Mouse (Mus musculus) CH12.LX (cell line): ENCODE data around the gene Tmbim6. TPM values are rescaled to one million over a fixed set of nuclear protein-coding genes. Genes with fewer than 3 reads are reported as not detected.
A peak's percentile ranks its signal among the peaks of the same experiment; 100 is the strongest.

Source experiments
- DNase-seq: peaks from one replicate; pipeline ENCODE4 v3.0.0-alpha.2; 2013; ENCODE audit errors: extremely low read depth
- H3K27ac ChIP-seq: 2 replicates; pipeline ENCODE4 v1.5.1; 2012; ENCODE audit warnings: low read depth, mild to moderate bottlenecking, control low read depth, moderate library complexity; ENCODE audit not compliant: insufficient read depth
- H3K27me3 ChIP-seq: replicated peaks from 2 replicates; pipeline ENCODE3; 2012; ENCODE audit warnings: inconsistent platforms
- H3K36me3 ChIP-seq, 2 experiments: replicated peaks in 1 of 2; 2 replicates each; pipeline versions ENCODE3 to v1.6.1; 2012; ENCODE audit warnings: inconsistent platforms in 1 of 2, low read length in 1 of 2, mild to moderate bottlenecking in 1 of 2, mixed read lengths in 1 of 2, moderate library complexity in 1 of 2; ENCODE audit not compliant: control insufficient read depth in 1 of 2, insufficient read depth in 1 of 2
- H3K4me1 ChIP-seq, 2 experiments: 2 replicates each; pipeline ENCODE4 v1.6.1; 2012; ENCODE audit warnings: inconsistent platforms in 1 of 2, moderate library complexity in 1 of 2; ENCODE audit not compliant: insufficient read depth in 2 of 2, control insufficient read depth in 1 of 2
- H3K4me2 ChIP-seq: 2 replicates; pipeline ENCODE4 v1.6.1; 2012; ENCODE audit warnings: low read depth, mild to moderate bottlenecking, control low read depth; ENCODE audit not compliant: poor library complexity, insufficient read depth, severe bottlenecking
- H3K4me3 ChIP-seq, 3 experiments: fragments of 150-350 bp in 1 of 3; sonication (generic) in 1 of 3; replicated peaks in 1 of 3; 2 replicates each; pipeline versions ENCODE3 to v1.5.1; 2011 to 2012; ENCODE audit warnings: low read depth in 2 of 3, low read length in 2 of 3, mild to moderate bottlenecking in 2 of 3, moderate library complexity in 2 of 3, control low read depth in 1 of 3, improper control_type of control experiment in 1 of 3, inconsistent platforms in 1 of 3, mixed read lengths in 1 of 3; ENCODE audit not compliant: poor library complexity in 1 of 3
- H3K79me2 ChIP-seq: replicated peaks from 2 replicates; pipeline ENCODE4 v1.6.1; 2012; ENCODE audit warnings: mild to moderate bottlenecking, moderate library complexity; ENCODE audit not compliant: control insufficient read depth, poor library complexity, insufficient read depth, severe bottlenecking; ENCODE audit errors: extremely low read depth
- H3K9ac ChIP-seq: 2 replicates; pipeline ENCODE4 v1.6.1; 2012; ENCODE audit warnings: low read depth, mild to moderate bottlenecking, control low read depth, moderate library complexity; ENCODE audit not compliant: insufficient read depth
- H3K9me3 ChIP-seq: replicated peaks from 2 replicates; pipeline ENCODE3; 2012; ENCODE audit warnings: low read length, inconsistent platforms, mixed read lengths
- CHD2 ChIP-seq: IDR thresholded peaks from 2 replicates; pipeline ENCODE4 v1.6.1; 2011; ENCODE audit warnings: low read length, improper control_type of control experiment
- CTCF ChIP-seq, 2 experiments: IDR thresholded peaks in 1 of 2; conservative IDR thresholded peaks in 1 of 2; 2 replicates each; pipeline ENCODE4 v1.5.1; 2011 to 2012; ENCODE audit warnings: low read depth in 2 of 2, low read length in 2 of 2, improper control_type of control experiment in 1 of 2, inconsistent platforms in 1 of 2, mild to moderate bottlenecking in 1 of 2, moderate library complexity in 1 of 2
- E2F4 ChIP-seq: IDR thresholded peaks from 2 replicates; pipeline ENCODE4 v1.6.1; 2011; ENCODE audit warnings: low read depth, low read length, improper control_type of control experiment; ENCODE audit not compliant: insufficient replicate concordance
- ELF1 ChIP-seq: IDR thresholded peaks from 2 replicates; pipeline ENCODE4 v1.6.1; 2014; ENCODE audit warnings: low read depth, mild to moderate bottlenecking, inconsistent platforms, low read length, improper control_type of control experiment
- EP300 ChIP-seq: IDR thresholded peaks from 2 replicates; pipeline ENCODE4 v1.6.1; 2011; ENCODE audit warnings: low read length, improper control_type of control experiment
- GABPA ChIP-seq: IDR thresholded peaks from 2 replicates; pipeline ENCODE4 v1.6.1; 2012; ENCODE audit warnings: low read depth, low read length, improper control_type of control experiment, inconsistent platforms; ENCODE audit not compliant: insufficient replicate concordance
- HCFC1 ChIP-seq: IDR thresholded peaks from 2 replicates; pipeline ENCODE4 v1.6.1; 2012; ENCODE audit warnings: low read depth, mild to moderate bottlenecking, inconsistent platforms, low read length, improper control_type of control experiment
- JUN ChIP-seq: IDR thresholded peaks from 2 replicates; pipeline ENCODE4 v1.6.1; 2011; ENCODE audit warnings: low read depth, mild to moderate bottlenecking, low read length, improper control_type of control experiment, moderate library complexity; ENCODE audit not compliant: insufficient read depth
- JUND ChIP-seq: conservative IDR thresholded peaks from 2 replicates; pipeline ENCODE4 v1.6.1; 2011; ENCODE audit warnings: low read depth, low read length, improper control_type of control experiment
- KAT2A ChIP-seq: IDR thresholded peaks from 2 replicates; pipeline ENCODE4 v1.6.1; 2012; ENCODE audit warnings: low read length, improper control_type of control experiment, inconsistent platforms; ENCODE audit not compliant: insufficient replicate concordance
- MAX ChIP-seq: IDR thresholded peaks from 2 replicates; pipeline ENCODE4 v1.6.1; 2011; ENCODE audit warnings: low read length, improper control_type of control experiment
- MAZ ChIP-seq: IDR thresholded peaks from 2 replicates; pipeline ENCODE4 v1.6.1; 2012; ENCODE audit warnings: low read depth, mild to moderate bottlenecking, inconsistent platforms, low read length, improper control_type of control experiment, moderate library complexity
- MXI1 ChIP-seq: IDR thresholded peaks from 2 replicates; pipeline ENCODE4 v1.6.1; 2011; ENCODE audit warnings: mild to moderate bottlenecking, low read depth, low read length, improper control_type of control experiment
- MYC ChIP-seq: IDR thresholded peaks from 2 replicates; pipeline ENCODE4 v1.6.1; 2011; ENCODE audit warnings: low read depth, mild to moderate bottlenecking, improper control_type of control experiment, low read length
- NELFE ChIP-seq: IDR thresholded peaks from 2 replicates; pipeline ENCODE4 v1.6.1; 2011; ENCODE audit warnings: low read depth, low read length, improper control_type of control experiment
- NRF1 ChIP-seq: IDR thresholded peaks from 2 replicates; pipeline ENCODE4 v1.6.1; 2014; ENCODE audit warnings: low read depth, mild to moderate bottlenecking, inconsistent platforms, low read length, improper control_type of control experiment, moderate library complexity
- PAX5 ChIP-seq: IDR thresholded peaks from 2 replicates; pipeline ENCODE4 v1.6.1; 2012; ENCODE audit warnings: low read length, inconsistent platforms, mixed read lengths
- POLR2A ChIP-seq: IDR thresholded peaks from 2 replicates; pipeline ENCODE4 v1.6.1; 2011; ENCODE audit warnings: low read depth, mild to moderate bottlenecking, improper control_type of control experiment, low read length
- POLR2AphosphoS2 ChIP-seq: IDR thresholded peaks from 2 replicates; pipeline ENCODE4 v1.6.1; 2011; ENCODE audit warnings: low read depth, low read length, improper control_type of control experiment
- RAD21 ChIP-seq: IDR thresholded peaks from 2 replicates; pipeline ENCODE4 v1.6.1; 2011; ENCODE audit warnings: low read depth, mild to moderate bottlenecking, low read length, improper control_type of control experiment, moderate library complexity
- SIN3A ChIP-seq: IDR thresholded peaks from 2 replicates; pipeline ENCODE4 v1.6.1; 2012; ENCODE audit warnings: low read length, improper control_type of control experiment, inconsistent platforms
- SMC3 ChIP-seq: IDR thresholded peaks from 2 replicates; pipeline ENCODE4 v1.6.1; 2011; ENCODE audit warnings: low read depth, low read length, improper control_type of control experiment
- TBP ChIP-seq: conservative IDR thresholded peaks from 2 replicates; pipeline ENCODE4 v1.6.1; 2011; ENCODE audit warnings: low read depth, low read length, improper control_type of control experiment
- TCF12 ChIP-seq: IDR thresholded peaks from 2 replicates; pipeline ENCODE4 v1.6.1; 2014; ENCODE audit warnings: low read depth, mild to moderate bottlenecking, inconsistent platforms, low read length, improper control_type of control experiment
- USF1 ChIP-seq: IDR thresholded peaks from 2 replicates; pipeline ENCODE4 v1.6.1; 2014; ENCODE audit warnings: low read depth, mild to moderate bottlenecking, inconsistent platforms, low read length, improper control_type of control experiment
- ZC3H11A ChIP-seq: IDR thresholded peaks from 2 replicates; pipeline ENCODE4 v1.6.1; 2012; ENCODE audit warnings: low read depth, mild to moderate bottlenecking, inconsistent platforms, low read length, improper control_type of control experiment
- ZKSCAN1 ChIP-seq: IDR thresholded peaks from 2 replicates; pipeline ENCODE4 v1.6.1; 2012; ENCODE audit warnings: low read depth, inconsistent platforms, low read length, improper control_type of control experiment, borderline replicate concordance
- ZMIZ1 ChIP-seq: IDR thresholded peaks from 2 replicates; pipeline ENCODE4 v1.6.1; 2012; ENCODE audit warnings: low read depth, mild to moderate bottlenecking, inconsistent platforms, low read length, improper control_type of control experiment
- ZNF384 ChIP-seq: IDR thresholded peaks from 2 replicates; pipeline ENCODE4 v1.6.1; 2012; ENCODE audit warnings: low read depth, low read length, improper control_type of control experiment, inconsistent platforms
- dilution Hi-C: fragments of 300-500 bp; cut with MboI; formaldehyde crosslinking; loops from 2 replicates; pipeline ENCODE4 v1.14.3; 2020; ENCODE audit warnings: low sequenced_read_pairs; ENCODE audit not compliant: extremely low pct_unique_long_range_greater_than_20kb, extremely low pct_ligation_motif_present
- in situ Hi-C: fragments of 300-500 bp; cut with MboI; formaldehyde crosslinking; loops from 3 replicates; pipeline ENCODE4 v1.14.3; 2019; ENCODE audit warnings: low sequenced_read_pairs, low pct_ligation_motif_present, low pct_unique_long_range_greater_than_20kb, mixed read lengths
- polyA plus RNA-seq: library from polyadenylated mRNA; unstranded; fragments of >175 nt; gene quantifications from 2 replicates; pipeline ENCODE4 v1.2.1, GENCODE M21; 2012; ENCODE audit warnings: low read depth; ENCODE audit not compliant: insufficient read length
- total RNA-seq, 2 experiments: library from RNA; depleted of rRNA; stranded (reverse); fragments of 300-350 nt in 1 of 2; fragments of >200 nt in 1 of 2; gene quantifications; 2 replicates each; pipeline ENCODE4 v1.2.3; 2012 to 2014

Tmbim6 gene
- total and polyA plus RNA-seq, 3 experiments: 268 to 329 (median 269) TPM

GRCm38 (mm10) chr15:99456963-99457605, 64.4 kb downstream of the Tmbim6 start:
- Histone ChIP-seq H3K79me2 (no peaks in the 10 kb centered on the region), H3K4me3 (peak overlapping the region; percentile 61 to 88 (median 68)), H3K27me3 (no peaks in the 10 kb centered on the region), H3K4me2 (peak overlapping the region; percentile 88), H3K27ac (no peak overlapping the region), H3K4me1 (peaks cover 5 to 28% of the 10 kb centered on the region in 2 experiments; a peak in 3 of 4 replicates), H3K9ac (peak overlapping the region; percentile 74), H3K36me3 (peaks cover 0 to 24% of the 10 kb centered on the region in 2 experiments), H3K9me3 (no peaks in the 10 kb centered on the region)
- in situ Hi-C loops (no loop called here), dilution Hi-C loops (no loop called here)
- DNase-seq: no peak
- TF ChIP-seq E2F4 (no peak), NRF1 (peak; percentile 71), JUND (no peak), MAZ (0 out of 2 replicates have a peak, but pooled peaks have one; percentile 28), ZNF384 (no peak), POLR2AphosphoS2 (no peak), HCFC1 (peak; percentile 43; the same call in 1 of the 2 replicates), NELFE (no peak)

DNA sequence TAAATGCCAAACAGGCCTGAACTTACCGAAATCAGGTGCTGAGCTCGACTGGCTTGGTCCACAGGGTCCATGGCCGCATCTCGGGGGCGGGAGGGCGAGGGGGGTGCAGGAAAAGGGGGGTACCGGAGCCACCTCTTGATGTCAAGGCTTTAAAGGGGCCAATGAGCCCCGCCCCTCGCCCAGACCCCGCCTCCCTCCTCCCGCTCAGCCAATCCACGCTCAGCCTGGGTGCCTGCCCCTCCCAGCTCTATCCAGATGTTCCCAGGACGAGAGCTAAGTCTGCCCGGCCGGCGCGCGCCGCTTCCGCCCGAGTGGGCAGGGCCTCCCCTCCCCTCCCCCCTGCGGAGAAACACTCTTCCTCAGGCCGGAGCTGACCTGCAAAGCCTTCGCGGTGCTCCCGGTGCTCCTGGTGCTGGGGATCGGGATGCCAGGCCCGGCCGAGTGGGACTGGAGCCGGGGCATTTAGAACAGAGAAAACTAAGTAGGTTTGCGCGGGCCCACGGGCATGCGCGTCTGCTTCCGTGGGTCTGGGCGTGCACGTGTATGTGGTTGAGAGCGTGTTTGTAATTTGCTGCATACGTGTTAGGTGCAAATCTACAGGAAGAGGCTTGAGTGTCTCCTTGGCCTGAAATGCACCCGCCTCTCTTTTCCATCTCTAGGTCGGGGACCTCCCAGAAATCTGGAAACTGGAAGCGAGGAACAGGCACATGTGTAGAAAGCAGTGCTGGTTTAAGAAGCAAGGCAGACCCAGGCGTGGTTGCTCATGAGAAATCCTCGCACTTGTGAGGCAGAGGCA, 65.1 kb downstream of the Tmbim6 start, which contains the start of gene Nckap5l:
TSS of gene Nckap5l (minus strand) at position 143 of the 796 bp plus-strand sequence.
- Histone ChIP-seq H3K9me3 (no peaks in the 10 kb centered on the region), H3K9ac (peak within 1 kb of the TSS; percentile 75), H3K79me2 (no peaks in the 10 kb centered on the region), H3K27me3 (no peaks in the 10 kb centered on the region), H3K4me2 (peak within 1 kb of the TSS; percentile 88), H3K27ac (no peak within 1 kb of the TSS), H3K36me3 (peaks cover 0 to 26% of the 10 kb centered on the region in 2 experiments), H3K4me1 (peaks cover 5 to 28% of the 10 kb centered on the region in 2 experiments; a peak in 3 of 4 replicates), H3K4me3 (peak within 1 kb of the TSS; percentile 65 to 88 (median 68))
- dilution Hi-C loops (no loop called here), in situ Hi-C loops (no loop called here)
- peak; percentile 95 for DNase-seq
- no peak; the same call in 1 of the 2 replicates for TF ChIP-seq ZC3H11A
- TF ChIP-seq NRF1: peak; percentile 77
- peak; percentile 86 for TF ChIP-seq MAX
- TF ChIP-seq KAT2A: no peak
- peak; percentile 90 for TF ChIP-seq MXI1
- TF ChIP-seq POLR2A: peak; percentile 69
- TF ChIP-seq E2F4: no peak
- TF ChIP-seq SMC3: no peak
- TF ChIP-seq SIN3A: peak; percentile 69; the same call in 1 of the 2 replicates
- TF ChIP-seq PAX5: no peak
- TF ChIP-seq JUND: no peak
- peak; percentile 67 for TF ChIP-seq TCF12
- no peak for TF ChIP-seq POLR2AphosphoS2
- TF ChIP-seq TBP: peak; percentile 53; the same call in 1 of the 2 replicates
- peak; percentile 83 for TF ChIP-seq CHD2
- TF ChIP-seq ZMIZ1: peak; percentile 78; the same call in 1 of the 2 replicates
- TF ChIP-seq ELF1: peak; percentile 73
- peak; percentile 54; the same call in 1 of the 2 replicates for TF ChIP-seq MAZ
- no peak for TF ChIP-seq RAD21
- no peak for TF ChIP-seq CTCF (conservative IDR thresholded peaks at IDR 0.05 in 1 of 2, IDR thresholded peaks at IDR 0.05 in 1 of 2; ENCODE audit: low read depth in 2 of 2, low read length in 2 of 2)
- no peak for TF ChIP-seq ZKSCAN1
- no peak for TF ChIP-seq ZNF384
- TF ChIP-seq EP300: no peak
- no peak for TF ChIP-seq GABPA
- TF ChIP-seq MYC: peak; percentile 93
- TF ChIP-seq USF1: no peak
- no peak for TF ChIP-seq JUN
